Mouse (Mus musculus): ENCODE data around the gene Dync1h1. TPM values are rescaled to one million over a fixed set of nuclear protein-coding genes. Genes with fewer than 3 reads are reported as not detected.

Gene Dync1h1
- polyA plus RNA-seq, 2 experiments: 12.4 to 27.3 TPM

GRCm38 (mm10) chr12:110571050-110571449, 30.2 kb upstream of the Dync1h1 start:
- 85% methylated on average over 10 of the region's 10 CpGs for WGBS (ENCODE audit: insufficient replicate concordance)
- no peak for TF ChIP-seq CTCF (IDR thresholded peaks at IDR 0.05; ENCODE audit: low read depth)
- TF ChIP-seq EP300 (IDR thresholded peaks at IDR 0.05; ENCODE audit: low read depth): no peak
- DNase-seq (ENCODE audit: low read depth in 3 of 3, low spot score in 3 of 3) (no peak), ATAC-seq (ENCODE audit: insufficient read depth) (no peak)
- Histone ChIP-seq H3K9me3 (ENCODE audit: control insufficient read depth, low read length) (no peaks in the 10 kb centered on the region), H3K9ac (replicated peaks) (no peak overlapping the region), H3K36me3 (replicated peaks; ENCODE audit: control insufficient read depth, insufficient read depth, low read depth) (no peaks in the 10 kb centered on the region; the same call in 1 of the 2 replicates), H3K27me3 (ENCODE audit: control insufficient read depth, insufficient read depth, low read length) (no peaks in the 10 kb centered on the region), H3K4me3 (ENCODE audit: insufficient read depth in 1 of 2, low read depth in 2 of 2, low read length in 2 of 2) (no peak overlapping the region), H3K27ac (no peak overlapping the region), H3K4me1 (replicated peaks; ENCODE audit: control insufficient read depth in 2 of 2, insufficient read depth in 2 of 2, low read length in 1 of 2) (no peaks in the 10 kb centered on the region), H3K4me2 (ENCODE audit: low read depth) (no peak overlapping the region)

DNA sequence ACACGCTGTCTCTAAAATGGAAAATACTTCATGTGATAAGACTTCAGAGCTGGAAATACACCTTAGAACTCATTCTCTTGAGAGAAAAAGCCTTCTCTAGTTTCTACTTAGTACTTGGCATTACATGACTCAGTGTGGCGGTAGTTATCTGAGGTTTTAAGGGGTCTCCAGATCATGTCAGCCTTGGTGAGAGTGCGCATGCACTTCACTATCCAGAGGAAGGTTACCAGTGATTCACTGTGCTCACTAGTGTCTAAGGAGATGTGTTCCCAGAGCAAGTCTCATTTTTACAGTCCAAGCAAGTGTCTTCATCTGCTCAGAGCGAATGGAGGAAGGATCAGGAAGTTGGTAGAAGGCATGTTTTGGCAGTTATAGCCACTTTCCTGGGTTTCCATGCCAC, 28.9 kb upstream of the Dync1h1 start:
- DNase-seq (ENCODE audit: low read depth in 3 of 3, low spot score in 3 of 3) (no peak), ATAC-seq (ENCODE audit: insufficient read depth) (no peak)
- H3K9me3 ChIP-seq (ENCODE audit: control insufficient read depth, low read length): no peaks in the 10 kb centered on the region
- TF ChIP-seq CTCF (IDR thresholded peaks at IDR 0.05; ENCODE audit: low read depth): no peak
- TF ChIP-seq EP300 (IDR thresholded peaks at IDR 0.05; ENCODE audit: low read depth): no peak
- no peaks in the 10 kb centered on the region; the same call in 1 of the 2 replicates for H3K36me3 ChIP-seq (replicated peaks; ENCODE audit: control insufficient read depth, insufficient read depth, low read depth)
- no peak overlapping the region for H3K4me2 ChIP-seq (ENCODE audit: low read depth)
- no peak overlapping the region for H3K4me3 ChIP-seq (ENCODE audit: insufficient read depth in 1 of 2, low read depth in 2 of 2, low read length in 2 of 2)
- no peaks in the 10 kb centered on the region for H3K4me1 ChIP-seq (replicated peaks; ENCODE audit: control insufficient read depth in 2 of 2, insufficient read depth in 2 of 2, low read length in 1 of 2)
- H3K9ac ChIP-seq (replicated peaks): no peak overlapping the region
- WGBS (ENCODE audit: insufficient replicate concordance): 89% methylated on average over 4 of the region's 4 CpGs
- no peak overlapping the region for H3K27ac ChIP-seq
- no peaks in the 10 kb centered on the region for H3K27me3 ChIP-seq (ENCODE audit: control insufficient read depth, insufficient read depth, low read length)

- Histone ChIP-seq H3K4me2 (ENCODE audit: low read depth) (no peak overlapping the region), H3K9me3 (ENCODE audit: control insufficient read depth, low read length) (no peaks in the 10 kb centered on the region), H3K36me3 (replicated peaks; ENCODE audit: control insufficient read depth, insufficient read depth, low read depth) (no peaks in the 10 kb centered on the region; the same call in 1 of the 2 replicates), H3K4me1 (replicated peaks; ENCODE audit: control insufficient read depth in 2 of 2, insufficient read depth in 2 of 2, low read length in 1 of 2) (no peaks in the 10 kb centered on the region), H3K4me3 (ENCODE audit: insufficient read depth in 1 of 2, low read depth in 2 of 2, low read length in 2 of 2) (no peak overlapping the region), H3K27ac (no peak overlapping the region), H3K27me3 (ENCODE audit: control insufficient read depth, insufficient read depth, low read length) (no peaks in the 10 kb centered on the region), H3K9ac (replicated peaks) (no peak overlapping the region)
- ATAC-seq (ENCODE audit: insufficient read depth) (no peak), DNase-seq (ENCODE audit: low read depth in 3 of 3, low spot score in 3 of 3) (no peak)
- 67% methylated on average over 8 of the region's 8 CpGs for WGBS (ENCODE audit: insufficient replicate concordance)
- no peak for TF ChIP-seq EP300 (IDR thresholded peaks at IDR 0.05; ENCODE audit: low read depth)
- TF ChIP-seq CTCF (IDR thresholded peaks at IDR 0.05; ENCODE audit: low read depth): no peak
Measured at GRCm38 (mm10) chr12:110573635-110574034, 27.6 kb upstream of the Dync1h1 start.

DNA sequence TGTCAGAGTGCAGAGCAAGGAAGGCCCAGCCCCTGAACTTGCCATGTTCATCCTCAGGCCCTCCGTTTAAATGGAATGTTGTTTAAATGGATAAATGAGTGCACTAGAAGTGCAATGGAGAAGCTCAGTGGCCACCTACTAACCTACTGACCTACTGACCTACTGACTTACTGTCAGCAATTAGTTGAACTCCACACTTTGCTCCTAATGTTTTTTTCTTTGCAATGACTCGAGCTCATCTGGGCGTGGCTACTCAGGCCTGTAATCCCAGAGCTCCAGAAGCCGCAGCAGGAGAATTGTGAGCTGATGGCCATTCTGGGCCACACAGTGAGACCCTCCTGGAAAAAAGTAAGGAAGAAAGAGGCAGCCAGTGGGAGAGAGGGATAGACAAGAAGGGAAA, 25.3 kb upstream of the Dync1h1 start:
- H3K27ac ChIP-seq: no peak overlapping the region
- 70% methylated on average over 4 of the region's 4 CpGs for whole genome bisulfite sequencing (ENCODE audit: insufficient replicate concordance)
- DNase-seq (ENCODE audit: low read depth in 3 of 3, low spot score in 3 of 3): no peak
- H3K4me2 ChIP-seq (ENCODE audit: low read depth): no peak overlapping the region
- H3K27me3 ChIP-seq (ENCODE audit: control insufficient read depth, insufficient read depth, low read length): no peaks in the 10 kb centered on the region
- H3K4me1 ChIP-seq (replicated peaks; ENCODE audit: control insufficient read depth in 2 of 2, insufficient read depth in 2 of 2, low read length in 1 of 2): no peaks in the 10 kb centered on the region
- TF ChIP-seq CTCF (IDR thresholded peaks at IDR 0.05; ENCODE audit: low read depth): no peak
- no peak for TF ChIP-seq EP300 (IDR thresholded peaks at IDR 0.05; ENCODE audit: low read depth)
- H3K36me3 ChIP-seq (replicated peaks; ENCODE audit: control insufficient read depth, insufficient read depth, low read depth): no peaks in the 10 kb centered on the region; the same call in 1 of the 2 replicates
- no peaks in the 10 kb centered on the region for H3K9me3 ChIP-seq (ENCODE audit: control insufficient read depth, low read length)
- H3K9ac ChIP-seq (replicated peaks): no peak overlapping the region
- ATAC-seq (ENCODE audit: insufficient read depth): no peak
- no peak overlapping the region for H3K4me3 ChIP-seq (ENCODE audit: insufficient read depth in 1 of 2, low read depth in 2 of 2, low read length in 2 of 2)

- Histone ChIP-seq H3K9me3 (ENCODE audit: control insufficient read depth, low read length) (no peaks in the 10 kb centered on the region), H3K27ac (no peak overlapping the region), H3K27me3 (ENCODE audit: control insufficient read depth, insufficient read depth, low read length) (no peaks in the 10 kb centered on the region), H3K4me2 (ENCODE audit: low read depth) (no peak overlapping the region), H3K4me3 (ENCODE audit: insufficient read depth in 1 of 2, low read depth in 2 of 2, low read length in 2 of 2) (no peak overlapping the region), H3K36me3 (replicated peaks; ENCODE audit: control insufficient read depth, insufficient read depth, low read depth) (no peaks in the 10 kb centered on the region; the same call in 1 of the 2 replicates), H3K9ac (replicated peaks) (no peak overlapping the region), H3K4me1 (replicated peaks; ENCODE audit: control insufficient read depth in 2 of 2, insufficient read depth in 2 of 2, low read length in 1 of 2) (no peaks in the 10 kb centered on the region)
- WGBS (ENCODE audit: insufficient replicate concordance): 82% methylated on average over 9 of the region's 9 CpGs
- no peak for ATAC-seq (ENCODE audit: insufficient read depth)
- no peak for DNase-seq (ENCODE audit: low read depth in 3 of 3, low spot score in 3 of 3)
- TF ChIP-seq CTCF (IDR thresholded peaks at IDR 0.05; ENCODE audit: low read depth): no peak
- TF ChIP-seq EP300 (IDR thresholded peaks at IDR 0.05; ENCODE audit: low read depth): no peak
Measured at GRCm38 (mm10) chr12:110578333-110578732, 22.9 kb upstream of the Dync1h1 start.

Measured in liver, embryonic 14.5 days (tissue).